Mouse (Mus musculus): Measurements from ENCODE around the gene Arhgef12. TPM values are rescaled to one million over a fixed set of nuclear protein-coding genes. Genes with fewer than 3 reads are reported as not detected.

Gene Arhgef12
- total RNA-seq, 2 experiments from 2014 or later = 154 to 160 TPM

DNA sequence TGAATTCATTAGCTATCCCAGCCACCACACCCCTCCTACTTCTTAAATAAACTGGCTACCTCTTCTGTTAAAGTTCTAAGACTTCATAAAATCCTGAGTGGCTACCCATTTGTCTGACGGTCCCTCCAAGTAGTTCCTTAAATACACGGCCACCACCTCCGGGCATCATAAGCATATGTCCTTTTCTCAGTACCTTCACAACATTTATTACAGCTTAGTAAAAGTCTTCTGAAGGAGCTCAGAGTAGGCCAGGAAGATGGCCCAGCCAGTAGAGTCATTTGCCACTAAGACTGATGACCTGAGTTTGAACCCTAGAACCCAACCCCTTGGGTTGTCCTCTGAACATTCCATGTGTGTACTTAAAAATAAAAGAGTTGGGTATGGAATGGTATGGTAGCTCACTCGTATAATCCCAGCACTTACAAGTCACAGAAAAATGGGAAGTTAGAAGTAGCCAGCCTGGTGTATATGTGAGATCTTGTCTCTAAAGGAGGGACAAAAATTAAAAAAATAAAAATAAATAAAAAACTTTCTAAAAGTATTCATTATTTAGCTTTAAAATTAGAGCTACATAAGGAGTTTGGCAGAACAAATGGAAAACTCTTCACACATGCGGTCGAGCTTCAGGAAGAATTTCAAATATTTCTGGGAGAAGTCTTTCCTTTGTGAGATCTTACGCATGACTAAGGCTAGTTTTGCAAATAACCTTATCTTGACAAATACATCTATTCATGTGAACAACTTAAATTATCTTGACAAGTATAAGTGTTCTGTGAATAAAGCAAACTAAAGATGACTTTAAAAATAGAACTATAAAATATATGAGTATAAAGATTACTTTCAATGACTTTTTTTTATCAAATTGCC, 22.3 kb downstream of the Arhgef12 start:
- intact Hi-C loops (cut with DNase I) = loop anchor here (5.0 kb wide), 1 partner anchor 47 kb away; no protein-coding TSS in a partner anchor
- DNase-seq = no peak

DNA sequence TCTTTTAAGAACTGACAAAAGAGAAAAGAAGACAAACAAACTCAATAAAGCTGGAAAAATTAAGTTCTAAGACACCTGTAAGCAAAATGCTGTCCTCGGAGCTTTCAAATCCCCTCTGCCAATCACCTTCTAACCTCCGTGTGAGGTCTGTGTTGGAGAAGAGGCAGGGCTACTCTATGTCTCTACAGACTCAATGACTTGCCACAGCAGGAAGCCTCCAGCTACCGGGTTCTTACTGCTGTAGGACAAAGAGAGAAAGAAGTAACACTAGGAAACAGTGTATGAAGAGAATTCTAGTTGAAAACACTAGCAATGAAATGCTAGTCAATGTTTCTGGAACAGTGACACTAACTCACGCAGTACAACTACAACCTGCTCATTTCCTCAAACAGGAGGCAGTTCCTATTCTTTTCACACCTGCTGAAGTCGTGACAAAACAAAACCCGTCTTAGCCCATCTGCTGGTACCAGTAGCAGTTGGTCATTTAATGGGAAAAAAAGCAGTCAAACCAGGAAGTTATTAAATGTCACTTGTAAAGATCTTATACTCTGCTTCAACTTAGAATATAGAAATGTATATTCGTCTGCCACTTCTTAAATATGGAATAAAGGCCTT, 23.5 kb downstream of the Arhgef12 start:
- DNase-seq = no peak
- intact Hi-C loops (cut with DNase I) = no loop called here

GRCm38 (mm10) chr9:43078711-43079110, 28.3 kb downstream of the Arhgef12 start:
- no peak for DNase-seq
- intact Hi-C loops (cut with DNase I) = no loop called here

GRCm38 (mm10) chr9:43076163-43076562, 30.9 kb downstream of the Arhgef12 start:
- intact Hi-C loops (cut with DNase I) = no loop called here
- DNase-seq = no peak

DNA sequence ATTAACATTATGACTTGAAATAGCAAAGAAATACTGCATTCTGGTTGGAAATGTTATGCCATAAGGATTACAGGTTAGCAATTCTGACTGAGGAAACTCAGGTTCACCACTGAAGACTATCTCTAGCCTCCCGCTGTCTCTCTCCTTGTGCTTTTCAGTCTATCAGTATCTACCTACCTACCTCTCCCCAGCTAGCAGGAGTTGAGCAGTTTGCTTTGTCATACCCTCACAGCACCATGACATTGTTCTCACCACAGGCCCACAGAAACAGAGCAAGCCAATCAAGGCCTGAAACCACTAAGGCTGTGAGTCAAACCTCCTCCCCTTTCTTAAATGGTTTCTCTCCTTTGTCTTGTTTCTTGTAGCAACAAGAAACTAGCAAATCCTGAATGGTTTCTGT, 32.4 kb downstream of the Arhgef12 start:
- intact Hi-C loops (cut with DNase I) = no loop called here
- no peak for DNase-seq

DNA sequence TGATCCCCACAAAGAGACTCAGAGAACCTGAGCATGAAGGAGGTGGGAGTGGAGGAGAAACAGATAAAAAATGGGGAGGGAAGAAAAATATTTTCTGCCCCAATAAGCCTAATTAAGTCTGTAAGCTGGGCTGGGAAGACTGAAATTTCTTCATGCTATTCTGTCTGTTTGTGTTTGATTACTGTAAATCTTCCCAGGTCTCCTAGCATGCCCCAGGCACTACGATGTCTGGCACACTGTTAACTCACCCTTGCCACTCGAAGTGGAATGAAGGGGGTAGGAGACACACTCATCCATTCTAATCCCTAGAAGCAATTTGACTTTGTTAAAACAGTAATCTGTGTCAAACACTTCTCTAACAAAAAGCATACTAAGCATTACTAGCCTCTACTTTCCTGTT, 35.3 kb downstream of the Arhgef12 start:
- intact Hi-C loops (cut with DNase I) = no loop called here
- DNase-seq = no peak

- intact Hi-C loops (cut with DNase I) = no loop called here
Observed at GRCm38 (mm10) chr9:43071176-43071575, 35.9 kb downstream of the Arhgef12 start.

GRCm38 (mm10) chr9:43070566-43070965, 36.5 kb downstream of the Arhgef12 start:
- no peak for DNase-seq
- intact Hi-C loops (cut with DNase I) = no loop called here

More at GRCm38 (mm10) chr9:43071176-43071575, 35.9 kb downstream of the Arhgef12 start:
- no peak for DNase-seq

DNA sequence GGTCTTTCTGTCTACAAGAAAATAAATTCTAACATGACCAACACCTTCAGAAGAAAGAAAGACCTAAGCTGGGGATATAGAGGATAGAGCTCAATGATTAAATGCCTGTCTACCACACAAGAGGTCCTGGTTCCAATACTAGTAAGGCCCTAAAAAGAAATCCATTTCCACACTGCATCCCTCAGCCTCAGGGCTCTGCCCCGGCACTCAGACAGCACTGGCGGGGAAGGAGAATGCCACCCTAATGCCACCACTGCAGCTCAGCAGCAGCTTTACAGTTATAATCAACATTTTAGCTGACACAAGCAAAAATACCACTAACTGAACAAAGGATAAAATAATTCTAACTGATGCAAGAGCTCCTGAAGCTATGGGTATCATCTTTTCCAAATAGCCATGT, 36.9 kb downstream of the Arhgef12 start:
- DNase-seq = no peak
- intact Hi-C loops (cut with DNase I) = no loop called here

- intact Hi-C loops (cut with DNase I) = no loop called here
- DNase-seq = no peak
Observed at GRCm38 (mm10) chr9:43067896-43068295, 39.1 kb downstream of the Arhgef12 start.

DNA sequence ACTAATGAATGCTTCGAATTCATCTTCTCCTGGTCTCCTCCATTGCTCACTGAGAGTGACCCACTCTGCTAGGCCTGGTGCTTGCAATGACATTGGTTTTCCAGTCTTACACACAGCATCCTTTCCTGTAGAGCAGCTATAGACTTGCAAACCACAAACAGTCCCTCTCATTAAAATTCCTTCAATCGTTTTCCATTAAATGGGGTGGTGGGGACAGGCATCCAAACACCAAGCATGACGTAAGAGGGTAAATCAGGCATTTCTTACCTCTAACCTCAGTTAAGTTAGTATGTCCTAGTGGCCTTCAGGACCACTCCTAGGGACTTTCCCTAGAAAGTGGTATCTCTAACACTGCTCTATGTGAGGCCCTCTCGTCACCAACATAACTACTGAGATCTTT, 41.8 kb downstream of the Arhgef12 start:
- intact Hi-C loops (cut with DNase I) = no loop called here
- no peak for DNase-seq

DNA sequence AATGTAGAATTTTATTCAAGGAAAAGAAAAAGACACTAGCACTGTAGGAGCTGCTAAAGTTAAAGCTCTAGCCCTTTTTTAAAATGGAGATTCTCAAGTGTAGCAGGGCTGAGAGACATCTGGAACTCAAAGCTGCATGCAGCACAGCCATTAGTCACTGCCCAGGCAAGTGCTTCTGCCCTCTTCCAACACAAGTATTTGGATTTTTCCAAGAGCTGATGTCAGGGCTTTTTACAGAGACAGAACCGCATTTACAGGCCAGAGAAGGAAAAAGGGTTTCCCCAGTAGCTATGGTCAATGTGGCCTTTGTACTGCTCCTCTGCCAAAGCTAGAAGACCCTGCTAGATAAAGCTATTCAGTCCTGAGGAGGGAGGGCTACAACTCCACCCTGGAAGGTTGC, 45.5 kb downstream of the Arhgef12 start:
- DNase-seq = no peak
- intact Hi-C loops (cut with DNase I) = no loop called here

GRCm38 (mm10) chr9:43050391-43050790, 56.6 kb downstream of the Arhgef12 start:
- DNase-seq = no peak
- intact Hi-C loops (cut with DNase I) = no loop called here

- no peak for DNase-seq
- intact Hi-C loops (cut with DNase I) = no loop called here
Observed at GRCm38 (mm10) chr9:43044481-43044880, 62.6 kb downstream of the Arhgef12 start.

GRCm38 (mm10) chr9:43038466-43038865, 68.6 kb downstream of the Arhgef12 start:
- DNase-seq = no peak
- intact Hi-C loops (cut with DNase I) = loop anchor here (5.0 kb wide), 1 partner anchor 49 kb away; no protein-coding TSS in a partner anchor

GRCm38 (mm10) chr9:43035208-43035607, 71.8 kb downstream of the Arhgef12 start:
- intact Hi-C loops (cut with DNase I) = loop anchor here (5.0 kb wide), 1 partner anchor 52 kb away; no protein-coding TSS in a partner anchor
- DNase-seq = no peak

DNA sequence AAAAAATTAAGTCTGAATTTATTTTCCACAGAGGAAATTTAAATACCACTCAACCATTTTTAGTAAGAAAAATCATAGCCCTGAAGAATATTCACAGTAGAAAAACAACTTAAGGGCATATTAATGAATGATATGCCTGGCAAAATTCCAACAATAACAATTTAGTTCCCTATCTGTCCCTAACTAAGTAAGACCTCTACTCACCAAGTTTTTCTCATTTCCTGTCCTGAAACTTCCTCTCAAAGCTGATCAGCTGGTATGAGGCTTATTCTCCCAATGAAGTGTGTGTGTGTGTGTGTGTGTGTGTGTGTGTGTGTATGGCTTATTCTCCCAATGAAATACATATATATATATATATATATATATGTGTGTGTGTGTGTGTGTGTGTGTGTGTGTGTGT, 72.8 kb downstream of the Arhgef12 start:
- DNase-seq = no peak
- intact Hi-C loops (cut with DNase I) = no loop called here

- intact Hi-C loops (cut with DNase I) = no loop called here
- no peak for DNase-seq
Observed at GRCm38 (mm10) chr9:43027757-43028156, 79.3 kb downstream of the Arhgef12 start.

GRCm38 (mm10) chr9:43021515-43022251, 85.4 kb downstream of the Arhgef12 start:
- intact Hi-C loops (cut with DNase I) = no loop called here
- DNase-seq = no peak

- intact Hi-C loops (cut with DNase I) = no loop called here
- no peak for DNase-seq
Observed at GRCm38 (mm10) chr9:43019656-43020055, 87.4 kb downstream of the Arhgef12 start.

- no peak for DNase-seq
Observed at GRCm38 (mm10) chr9:43015786-43016185, 91.3 kb downstream of the Arhgef12 start.

More at GRCm38 (mm10) chr9:43015786-43016185, 91.3 kb downstream of the Arhgef12 start:
- intact Hi-C loops (cut with DNase I) = no loop called here
